Mouse (Mus musculus) retina, adult 2 months (tissue): ENCODE measurements around the gene Trip12.
A peak's percentile ranks its signal among the peaks of the same experiment; 100 is the strongest.

Experiments
- DNase-seq: peaks from one replicate; pipeline ENCODE4 v3.0.0-alpha.2; 2012; ENCODE audit warnings: low read depth, low spot score

Gene Trip12

DNA sequence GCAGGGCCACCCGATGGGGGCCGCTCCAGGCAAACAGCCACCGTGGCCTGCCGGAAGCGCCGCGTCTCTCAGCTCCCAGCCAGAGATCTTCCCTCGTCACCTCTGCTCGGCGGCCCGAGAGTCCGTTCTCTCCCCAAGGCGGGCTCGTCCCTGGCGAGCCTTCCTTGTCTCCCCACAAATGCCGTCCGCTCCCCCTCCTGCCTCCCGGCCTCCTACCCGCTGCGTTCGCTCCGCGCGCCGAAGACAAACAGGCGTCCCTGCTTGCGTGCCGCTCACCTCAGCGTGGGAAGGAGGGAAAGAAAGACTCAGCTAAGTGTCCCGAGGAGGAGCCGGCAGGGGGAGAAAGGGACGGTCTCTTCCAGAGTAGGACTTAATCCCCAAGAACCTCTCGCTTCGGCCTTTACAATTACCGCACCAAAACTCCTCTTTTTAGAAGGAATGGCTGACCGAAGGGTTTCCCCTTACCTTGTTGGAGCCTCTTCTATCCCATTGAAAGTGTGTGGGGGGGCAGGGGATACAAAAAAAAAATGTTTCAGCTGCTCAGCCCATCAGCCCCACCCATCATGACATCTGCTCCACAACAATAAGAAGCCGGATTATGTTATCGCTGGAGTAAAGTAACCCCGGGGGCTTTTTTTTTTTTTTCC is at the start of gene Trip12:
Gene Trip12 (minus strand): TSS at position 499 of the 647 bp plus-strand sequence.
- no peak for DNase-seq

GRCm38 (mm10) chr1:84890005-84890393 is 49.7 kb upstream of the Trip12 start:
- DNase-seq: no peak

- DNase-seq: no peak
Measured at GRCm38 (mm10) chr1:84889330-84890004, 49.2 kb upstream of the Trip12 start.

- no peak for DNase-seq
Measured at GRCm38 (mm10) chr1:84885921-84886320, 45.6 kb upstream of the Trip12 start.

DNA sequence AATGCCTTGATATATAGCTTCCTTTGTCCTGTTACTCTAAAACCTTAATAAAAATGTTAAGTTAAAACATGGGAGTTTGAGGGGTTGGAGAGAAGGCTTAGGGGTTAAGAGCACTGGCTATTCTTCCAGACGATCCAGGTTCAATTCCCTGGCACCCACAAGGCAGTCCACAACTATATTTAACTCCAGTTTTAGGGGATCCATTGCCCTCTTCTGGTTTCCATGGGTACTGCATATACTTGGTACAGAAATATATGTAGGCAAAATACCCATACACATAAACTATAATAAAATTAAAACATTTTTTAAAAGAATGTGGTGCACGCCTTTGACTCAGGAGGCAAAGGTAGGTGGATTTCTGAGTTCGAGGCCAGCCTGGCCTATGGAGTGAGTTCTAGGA is 44.9 kb upstream of the Trip12 start:
- DNase-seq: peak; percentile 11

GRCm38 (mm10) chr1:84883889-84884288 is 43.6 kb upstream of the Trip12 start:
- no peak for DNase-seq

- DNase-seq: no peak
Measured at GRCm38 (mm10) chr1:84882937-84883336, 42.6 kb upstream of the Trip12 start.

- no peak for DNase-seq
Measured at GRCm38 (mm10) chr1:84882066-84882532, 41.8 kb upstream of the Trip12 start.

GRCm38 (mm10) chr1:84881248-84882065 is 41.1 kb upstream of the Trip12 start:
- no peak for DNase-seq

DNA sequence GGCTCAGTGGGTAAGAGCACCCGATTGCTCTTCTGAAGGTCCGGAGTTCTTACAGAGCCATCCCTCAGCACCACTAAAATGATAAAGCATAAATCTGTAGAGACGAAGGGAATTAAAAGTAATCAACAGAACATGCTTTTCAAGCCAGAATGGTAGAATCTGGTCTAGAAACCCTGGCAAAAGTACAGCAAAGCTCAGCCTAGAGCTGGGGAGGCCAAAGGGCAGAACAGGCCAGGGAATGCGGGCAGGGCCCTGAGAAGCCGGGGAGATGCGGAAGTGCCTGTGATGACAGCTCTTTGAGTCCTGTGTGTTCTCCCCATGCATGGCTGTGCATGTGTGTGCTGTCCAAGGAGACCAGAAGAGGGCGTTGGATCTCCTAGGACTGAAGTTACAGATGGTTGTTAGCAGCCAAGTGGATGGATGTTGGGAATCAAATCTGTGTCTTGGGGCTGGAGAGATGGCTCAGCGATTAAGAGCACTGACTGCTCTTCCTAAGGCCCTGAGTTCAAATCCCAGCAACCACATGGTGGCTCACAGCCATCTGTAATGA is 39.3 kb upstream of the Trip12 start:
- DNase-seq: no peak

DNA sequence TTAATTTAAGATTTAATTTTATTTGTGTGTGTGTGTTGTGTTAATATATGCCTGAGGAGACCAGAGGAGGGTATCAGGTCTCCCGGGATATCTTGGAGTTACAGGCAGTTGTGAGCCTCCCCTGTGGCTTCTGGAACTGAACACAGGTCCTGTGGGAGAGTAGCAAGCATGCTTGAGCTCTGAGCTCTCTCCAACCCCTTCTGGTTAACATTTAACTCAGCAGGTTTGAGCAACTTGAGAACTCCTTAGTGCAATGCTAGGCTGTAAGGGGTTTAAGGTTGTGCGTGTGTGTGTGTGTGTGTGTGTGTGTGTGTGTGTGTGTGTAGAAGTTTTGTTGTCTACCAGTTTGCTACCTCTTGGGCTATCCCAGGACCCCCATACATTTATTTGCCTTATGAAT is 37.3 kb upstream of the Trip12 start:
- no peak for DNase-seq

DNA sequence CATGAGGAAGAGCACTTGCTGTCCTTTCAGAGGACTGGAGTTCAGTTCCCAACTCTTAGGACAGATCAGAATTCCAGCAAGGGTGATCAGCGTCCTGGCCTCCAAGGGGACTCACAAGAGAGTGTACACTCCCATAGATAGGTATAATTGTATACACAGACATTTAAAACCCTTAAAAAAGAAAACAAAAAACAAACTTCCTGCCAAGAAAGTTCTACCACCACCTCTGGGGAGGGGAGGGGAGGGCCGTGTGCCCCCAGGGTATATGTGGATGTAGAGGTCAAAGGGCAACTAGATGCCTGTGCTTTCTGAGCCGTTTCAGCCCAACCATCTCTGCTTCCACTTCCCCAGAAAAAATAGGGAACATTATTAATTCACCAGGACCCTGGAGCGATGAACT is 32.6 kb upstream of the Trip12 start:
- no peak for DNase-seq

- DNase-seq: no peak
Measured at GRCm38 (mm10) chr1:84872105-84872504, 31.8 kb upstream of the Trip12 start.

DNA sequence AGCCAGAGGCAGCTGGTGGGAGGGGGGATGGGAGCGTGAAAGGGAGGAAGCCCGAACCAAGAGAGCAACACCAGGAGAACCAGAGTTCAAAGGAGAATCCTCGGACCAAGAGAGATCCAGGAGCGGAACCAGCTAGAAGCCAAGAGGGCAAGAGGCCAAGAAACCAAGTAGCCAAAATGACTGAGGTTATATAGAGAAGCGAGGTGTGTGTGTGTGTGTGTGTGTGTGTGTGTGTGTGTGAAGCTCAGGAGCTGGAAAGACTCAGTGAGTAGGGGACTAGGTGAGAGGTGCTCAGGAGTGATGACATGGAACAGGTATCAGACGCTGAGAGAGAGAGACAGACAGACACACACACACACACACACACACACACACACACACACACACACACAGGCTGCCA is 30.8 kb upstream of the Trip12 start:
- DNase-seq: no peak

DNA sequence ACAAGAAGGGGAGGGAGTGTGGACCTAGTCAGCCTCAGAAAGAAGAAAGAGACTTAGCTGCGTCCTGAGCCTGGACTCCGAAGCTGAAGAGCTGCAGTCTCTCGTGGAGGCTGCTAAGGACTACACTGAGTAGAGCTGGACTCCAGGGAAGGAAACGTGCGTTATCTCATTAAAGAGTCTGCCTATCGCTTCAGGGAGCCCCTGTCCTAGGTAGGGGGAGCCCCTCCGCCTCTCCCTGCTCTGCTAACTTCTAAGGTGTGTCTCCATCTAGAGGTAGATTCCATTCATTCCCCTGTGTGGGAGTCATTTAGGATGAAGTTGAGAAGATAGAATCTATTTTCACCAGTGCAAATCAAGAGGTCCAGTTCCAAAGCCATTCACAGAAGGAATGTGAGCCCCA is 29.2 kb upstream of the Trip12 start:
- DNase-seq: no peak

- DNase-seq: no peak
Measured at GRCm38 (mm10) chr1:84868841-84869240, 28.5 kb upstream of the Trip12 start.

DNA sequence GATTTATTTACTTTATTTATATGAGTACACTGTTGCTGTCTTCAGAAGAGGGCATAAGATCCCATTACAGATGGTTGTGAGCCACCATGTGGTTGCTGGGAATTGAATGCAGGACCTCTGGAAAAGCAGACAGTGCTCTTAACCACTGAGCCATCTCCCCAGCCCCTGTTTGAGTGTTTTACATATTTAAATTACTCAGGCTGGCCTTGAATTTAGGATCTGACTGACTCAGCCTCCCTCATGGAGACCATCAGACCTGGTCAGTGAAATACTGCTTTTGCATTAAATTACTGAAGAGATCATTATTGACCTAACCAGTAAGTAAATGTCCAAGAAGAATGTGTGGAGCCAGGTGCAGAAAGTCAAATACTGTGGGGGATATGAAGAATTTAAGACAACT is 28.0 kb upstream of the Trip12 start:
- no peak for DNase-seq

DNA sequence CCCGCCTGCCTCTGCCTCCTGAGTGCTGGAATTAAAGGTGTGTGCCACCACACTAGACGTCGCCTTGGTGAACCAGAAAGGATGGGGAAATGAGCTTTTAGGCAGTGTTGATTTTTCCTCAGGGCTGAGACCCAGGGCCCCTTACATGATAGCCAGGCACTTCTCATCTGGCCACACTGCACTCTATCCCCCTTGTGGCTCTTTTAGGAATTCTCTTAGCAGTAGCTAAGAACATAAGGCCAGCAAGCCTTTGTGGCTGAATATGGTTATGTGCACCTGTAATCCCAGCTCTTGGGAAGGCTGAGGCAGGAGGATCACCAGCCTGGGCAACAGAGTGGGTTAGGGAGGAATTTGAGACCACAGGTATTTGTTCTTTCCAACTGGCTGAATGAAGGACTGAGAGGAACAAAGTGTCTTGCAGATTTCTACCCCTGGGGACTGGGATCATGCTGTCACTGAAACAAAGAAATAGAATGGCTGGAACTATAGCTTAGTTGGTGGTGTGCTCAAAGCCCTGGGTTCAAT is 26.5 kb upstream of the Trip12 start:
- DNase-seq: no peak

GRCm38 (mm10) chr1:84866231-84866630 is 25.9 kb upstream of the Trip12 start:
- DNase-seq: no peak

GRCm38 (mm10) chr1:84864645-84865044 is 24.3 kb upstream of the Trip12 start:
- DNase-seq: no peak

- no peak for DNase-seq
Measured at GRCm38 (mm10) chr1:84861255-84861630, 20.9 kb upstream of the Trip12 start.
